Mouse (Mus musculus) adrenal gland, adult 10 weeks (tissue): ENCODE results near the gene 1700109H08Rik. TPM values are rescaled to one million over a fixed set of nuclear protein-coding genes. Genes with fewer than 3 reads are reported as not detected.

Experiments used
- polyA plus RNA-seq: library from polyadenylated mRNA; stranded (reverse); fragments of 350-450 nt; fragmentation: Illumina TruSeq; extraction: RNeasy Lipid Tissue Mini Kit (QIAGEN cat#74804); gene quantifications from one replicate; pipeline ENCODE4 v1.2.3, GENCODE M21; 2014; ENCODE audit warnings: low read depth, low replicate concordance

1700109H08Rik gene
- 3.1 TPM for polyA plus RNA-seq

DNA sequence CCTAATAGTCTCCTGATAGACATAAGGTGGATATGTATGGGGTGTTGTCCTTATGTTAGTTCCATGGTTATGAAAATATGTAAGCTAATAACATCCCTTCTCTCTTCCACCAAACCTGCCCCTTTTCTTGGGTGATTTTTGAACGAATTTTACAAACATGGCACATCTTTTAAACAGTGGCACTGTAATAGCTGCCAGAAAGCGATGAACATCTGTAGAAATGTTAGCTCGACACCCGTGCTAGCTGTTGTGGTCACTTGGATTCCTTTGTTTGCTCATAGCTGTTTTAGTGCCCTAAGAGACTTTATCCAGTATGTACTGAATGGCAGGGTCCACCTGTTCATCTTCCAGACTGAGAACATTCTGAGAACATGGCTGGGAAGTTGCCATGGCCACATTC lies at the start of gene 1700109H08Rik:
Gene 1700109H08Rik, plus strand, starts transcription at position 301 of the 400 bp plus-strand sequence.

DNA sequence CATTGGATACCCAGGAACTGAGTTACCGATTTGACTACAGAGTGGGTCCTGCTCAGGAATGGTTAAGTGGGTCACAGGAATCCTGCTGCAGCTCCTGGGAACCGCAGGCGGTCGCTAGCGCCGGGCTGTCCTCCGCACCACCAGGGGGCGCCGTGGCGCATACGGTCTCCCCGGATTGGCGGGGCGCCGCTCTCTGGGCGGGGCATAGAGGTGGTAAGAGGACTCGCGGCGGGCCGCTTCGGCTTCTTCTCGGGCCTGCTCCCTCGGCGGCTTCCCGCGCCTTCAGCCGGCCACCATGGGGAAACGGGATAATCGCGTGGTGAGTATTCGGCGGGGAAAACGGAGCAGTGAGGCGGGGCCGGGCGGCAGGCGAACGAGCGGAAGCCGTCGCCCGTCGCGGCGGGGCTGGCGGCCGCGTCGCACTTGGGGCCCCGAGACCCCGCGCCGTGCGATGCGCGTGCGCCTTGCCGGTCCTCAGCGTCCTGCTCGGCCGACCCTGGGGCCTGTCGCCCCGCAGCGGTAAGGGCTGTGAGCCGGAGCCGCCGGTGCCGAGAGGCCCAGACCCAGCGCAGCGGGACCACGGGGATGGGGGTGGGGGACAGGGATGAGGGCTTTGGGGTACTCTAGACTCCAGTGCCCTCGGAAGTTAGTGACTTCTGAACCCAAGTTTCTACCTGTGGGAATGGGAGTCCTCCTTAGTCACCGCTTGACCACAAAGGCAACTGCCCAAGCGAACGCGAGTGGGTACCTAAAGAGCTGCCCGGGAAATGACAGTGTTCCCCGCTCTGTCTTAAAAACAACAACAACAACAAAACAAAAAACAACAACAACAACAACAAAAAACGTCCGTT lies 27.5 kb upstream of the 1700109H08Rik start, which contains the start of gene Fam133b:
Gene Fam133b, plus strand, starts transcription at position 205 of the 851 bp plus-strand sequence.

DNA sequence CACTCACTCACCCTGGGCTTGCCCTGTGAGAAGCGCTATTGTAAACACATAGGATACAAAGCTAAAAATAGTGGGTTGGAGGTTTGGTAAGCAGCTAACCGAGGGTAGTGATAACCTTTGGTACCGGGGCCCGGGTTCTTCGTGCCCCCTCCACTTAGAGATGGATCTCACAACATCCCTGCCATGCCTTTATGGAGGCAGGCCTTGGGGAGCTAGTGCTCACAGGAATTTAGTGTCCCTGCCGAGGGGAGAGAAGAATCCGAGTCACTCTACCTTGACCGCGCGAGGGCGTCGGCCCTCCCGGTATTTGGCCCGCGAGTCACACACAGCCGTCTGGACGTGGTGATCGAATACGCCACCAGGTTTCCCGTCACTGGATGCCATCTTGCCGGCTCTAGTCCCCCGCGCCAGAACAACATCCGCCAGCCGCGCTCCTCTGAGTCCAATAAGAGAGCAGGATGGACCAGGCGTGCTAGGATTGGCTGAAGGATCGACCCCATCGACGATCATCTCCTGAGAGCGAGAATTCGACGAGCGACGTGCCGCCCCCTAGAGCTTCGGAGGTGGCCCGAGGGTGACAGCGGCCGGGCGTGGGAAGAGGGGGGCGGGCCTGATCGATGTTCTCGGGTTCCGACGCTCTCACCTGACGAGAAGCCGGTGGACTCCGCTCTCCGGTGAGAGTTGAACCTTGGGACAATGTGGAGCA lies 24.5 kb downstream of the 1700109H08Rik start, which contains the start of gene Pex1:
Gene Pex1, plus strand, starts transcription at position 374 of the 706 bp plus-strand sequence.

GRCm38 (mm10) chr5:3596399-3596766 lies 25.0 kb downstream of the 1700109H08Rik start, which contains the start of gene Rbm48:
TSS of gene Rbm48 (minus strand) at chr5:3596585.

Other genes starting within 250 kb of the 1700109H08Rik start
- gene Cdk6, start 230.1 kb upstream of the 1700109H08Rik start, polyA plus RNA-seq: 9.4 TPM
- gene Fam133b, start 27.7 kb upstream of the 1700109H08Rik start, polyA plus RNA-seq: 66.0 TPM
- gene Pex1, start 24.5 kb downstream of the 1700109H08Rik start, polyA plus RNA-seq: 36.7 TPM
- gene Rbm48, start 25.0 kb downstream of the 1700109H08Rik start, polyA plus RNA-seq: 24.1 TPM
- not detected for gene Tmbim7, start 79.6 kb downstream of the 1700109H08Rik start, polyA plus RNA-seq
- 253 TPM for gene Gatad1, start 85.6 kb downstream of the 1700109H08Rik start, polyA plus RNA-seq
- gene Ankib1, start 231.4 kb downstream of the 1700109H08Rik start, polyA plus RNA-seq: 88.5 TPM
- gene Krit1, start 231.6 kb downstream of the 1700109H08Rik start, polyA plus RNA-seq: 147 TPM